Mouse (Mus musculus) NIH3T3 (cell line): Measurements from ENCODE around the gene Tfap2a.

Experiments
- DNase-seq: peaks from one replicate; pipeline ENCODE4 v3.0.0-alpha.2; 2012; ENCODE audit warnings: low read depth

Gene Tfap2a

GRCm38 (mm10) chr13:40711661-40712525 lies 26.3 kb downstream of the Tfap2a start:
- no peak for DNase-seq

GRCm38 (mm10) chr13:40710062-40710342 lies 28.2 kb downstream of the Tfap2a start:
- DNase-seq, result no peak

GRCm38 (mm10) chr13:40709321-40710061 lies 28.7 kb downstream of the Tfap2a start:
- DNase-seq, result no peak

- DNase-seq, result no peak
These were observed 29.3 kb downstream of the Tfap2a start for GRCm38 (mm10) chr13:40708913-40709312.

GRCm38 (mm10) chr13:40708271-40708670 lies 29.9 kb downstream of the Tfap2a start:
- DNase-seq, result no peak

- DNase-seq, result no peak
These were observed 30.5 kb downstream of the Tfap2a start for GRCm38 (mm10) chr13:40707646-40708045.

GRCm38 (mm10) chr13:40706612-40707011 lies 31.6 kb downstream of the Tfap2a start:
- DNase-seq, result no peak

GRCm38 (mm10) chr13:40705821-40706425 lies 32.3 kb downstream of the Tfap2a start:
- DNase-seq, result no peak

GRCm38 (mm10) chr13:40704864-40705455 lies 33.2 kb downstream of the Tfap2a start:
- no peak for DNase-seq

- no peak for DNase-seq
These were observed 34.1 kb downstream of the Tfap2a start for GRCm38 (mm10) chr13:40703982-40704501.

GRCm38 (mm10) chr13:40703123-40703797 lies 34.9 kb downstream of the Tfap2a start:
- DNase-seq, result no peak

GRCm38 (mm10) chr13:40702361-40703122 lies 35.6 kb downstream of the Tfap2a start:
- no peak for DNase-seq

GRCm38 (mm10) chr13:40701691-40702090 lies 36.5 kb downstream of the Tfap2a start:
- DNase-seq, result no peak

- DNase-seq, result no peak
These were observed 52.4 kb downstream of the Tfap2a start for GRCm38 (mm10) chr13:40685790-40686189.

- DNase-seq, result no peak
These were observed 61.4 kb downstream of the Tfap2a start for GRCm38 (mm10) chr13:40676730-40677129.
